Mouse (Mus musculus): ENCODE data around the gene Snrpa1.

Gene Snrpa1

DNA sequence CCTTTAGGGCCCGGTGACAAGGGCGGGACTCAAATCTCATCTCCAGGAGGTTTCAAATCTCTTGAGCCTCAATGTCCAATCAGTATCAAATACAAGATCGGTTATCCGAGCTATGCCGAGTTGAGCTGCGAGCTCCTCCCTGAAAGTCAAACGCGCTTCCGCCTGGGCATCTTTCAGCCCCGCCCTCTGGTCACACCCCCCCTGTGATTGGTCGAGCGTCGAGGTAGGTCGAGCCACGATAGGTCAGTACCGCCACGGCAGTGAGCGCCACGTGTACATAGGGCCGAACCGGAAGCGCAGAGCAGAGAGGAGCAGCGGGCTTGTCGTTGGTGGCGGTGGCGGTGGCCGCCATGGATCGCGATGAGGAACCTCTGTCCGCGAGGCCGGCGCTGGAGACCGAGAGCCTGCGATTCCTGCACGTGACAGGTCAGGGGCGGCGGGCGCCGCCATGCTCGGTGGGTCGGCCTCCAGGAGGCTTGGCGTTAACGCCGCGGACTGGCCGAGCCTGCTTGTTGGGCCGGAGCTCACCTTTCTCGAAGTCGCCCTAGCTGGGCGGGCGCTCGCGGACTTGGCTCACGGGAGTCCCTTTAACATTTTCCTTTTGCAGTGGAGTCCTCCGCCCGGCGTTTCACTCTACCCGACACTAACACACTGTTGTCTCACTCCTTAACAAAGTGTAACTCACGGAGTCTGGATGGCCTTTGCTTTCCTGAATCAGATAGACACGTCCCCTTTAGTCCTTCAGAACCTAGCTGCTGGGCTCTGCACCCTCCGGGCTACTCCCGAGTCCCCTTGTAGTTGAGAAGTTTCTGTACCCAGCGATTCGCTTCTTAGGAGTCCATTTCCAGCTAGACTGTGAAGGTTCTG is 20.8 kb downstream of the Snrpa1 start, which contains the start of gene Selenos:
Gene Selenos (plus strand): TSS at position 286 of the 867 bp plus-strand sequence.
- peak; percentile 98 for DNase-seq (ENCODE audit: low read depth)

DNA sequence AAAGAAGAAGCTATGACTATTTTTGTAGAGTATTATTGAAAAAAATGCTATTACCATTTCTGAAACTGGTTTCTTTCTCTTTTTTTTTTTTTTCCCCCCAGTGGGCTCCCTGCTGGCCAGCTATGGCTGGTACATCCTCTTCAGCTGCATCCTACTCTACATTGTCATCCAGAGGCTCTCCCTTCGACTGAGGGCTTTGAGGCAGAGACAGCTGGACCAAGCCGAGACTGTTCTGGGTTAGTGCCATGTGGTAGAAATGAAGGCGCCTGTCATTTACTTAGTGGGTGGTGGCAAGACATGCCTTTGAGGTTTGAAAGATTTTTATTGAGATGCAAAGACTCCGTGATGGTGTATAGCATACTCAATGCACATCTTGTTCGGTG is 21.4 kb downstream of the Snrpa1 start:
- peak; percentile 50 for DNase-seq (ENCODE audit: low read depth)

DNA sequence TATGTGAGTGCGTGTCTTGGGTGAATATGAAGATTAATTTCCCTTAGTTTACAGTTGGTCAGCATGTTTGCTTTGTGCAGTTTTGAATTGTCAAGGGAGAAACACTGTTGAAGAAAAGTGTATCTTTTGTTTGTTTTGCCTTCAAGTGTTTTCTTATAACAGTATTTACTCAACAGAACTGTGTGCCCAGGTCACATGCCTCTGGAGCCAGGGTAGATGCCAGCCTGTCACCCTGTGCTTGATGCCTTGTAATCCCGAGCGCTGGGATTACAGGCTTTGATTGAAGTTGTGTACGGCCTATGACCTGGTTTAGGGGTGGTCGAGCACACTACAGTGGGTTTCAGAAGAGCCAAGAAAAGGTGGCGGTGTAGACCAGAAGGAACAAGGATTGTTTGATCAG is 25.0 kb downstream of the Snrpa1 start:
- DNase-seq (ENCODE audit: low read depth) = no peak

DNA sequence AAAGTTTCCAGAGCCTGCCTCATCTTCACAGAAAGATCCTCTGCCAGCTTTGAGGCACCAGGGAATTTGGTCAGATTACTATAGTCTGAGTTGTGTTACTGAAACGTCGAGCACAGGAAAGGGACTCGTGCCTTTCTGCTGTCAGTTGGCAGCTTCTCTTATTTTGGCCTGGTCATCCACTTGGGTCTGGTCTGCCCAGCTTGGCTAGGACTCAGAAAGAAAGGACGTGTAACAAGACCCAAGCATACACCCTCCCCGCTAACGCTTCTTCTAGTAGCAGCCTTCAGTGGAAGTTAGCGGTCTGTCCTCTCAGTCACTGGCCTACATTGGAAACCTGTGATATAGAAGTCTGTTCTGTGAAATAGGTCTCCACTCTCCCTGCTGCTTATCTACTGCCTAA is 25.7 kb downstream of the Snrpa1 start:
- DNase-seq (ENCODE audit: low read depth) = no peak

DNA sequence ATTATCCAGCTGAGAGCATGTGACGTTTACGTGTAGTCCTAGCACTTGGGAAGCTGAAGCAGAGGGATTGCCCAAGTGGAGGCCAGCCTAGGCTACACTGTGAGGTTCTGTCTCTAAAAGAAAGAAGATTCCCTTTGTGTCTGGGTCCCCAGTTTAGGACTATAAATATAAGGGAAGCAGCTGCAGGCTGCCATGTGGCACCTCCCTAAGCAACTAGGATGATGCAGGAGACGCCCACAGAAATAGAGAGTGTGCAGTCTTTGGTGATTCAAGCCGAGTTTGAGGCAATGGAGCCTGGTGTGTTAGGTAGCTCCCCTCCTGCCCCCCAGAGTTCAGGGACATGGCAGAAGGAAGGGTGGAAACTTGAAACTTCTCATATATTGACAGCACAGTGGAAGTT is 28.8 kb downstream of the Snrpa1 start:
- no peak for DNase-seq (ENCODE audit: low read depth)

DNA sequence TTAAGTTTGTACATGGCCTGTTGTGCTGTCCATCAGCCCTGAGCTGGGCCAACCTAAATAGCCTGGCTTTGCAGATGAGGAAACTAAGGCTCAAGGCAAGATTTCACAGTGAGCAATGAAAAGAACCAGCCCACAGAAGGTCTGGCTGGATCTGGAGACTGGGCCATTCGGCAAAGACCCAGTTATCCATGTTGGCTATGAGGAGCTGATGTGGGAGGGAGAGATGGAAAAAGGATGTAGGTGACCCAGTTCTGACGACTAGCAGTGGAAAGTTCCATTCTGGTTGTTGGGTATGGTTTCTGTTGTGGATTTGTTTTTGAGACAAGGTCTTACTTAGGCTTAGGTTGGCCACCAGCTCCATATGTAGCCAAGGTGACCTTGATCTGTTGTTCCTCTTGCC is 29.3 kb downstream of the Snrpa1 start:
- DNase-seq (ENCODE audit: low read depth) = no peak

DNA sequence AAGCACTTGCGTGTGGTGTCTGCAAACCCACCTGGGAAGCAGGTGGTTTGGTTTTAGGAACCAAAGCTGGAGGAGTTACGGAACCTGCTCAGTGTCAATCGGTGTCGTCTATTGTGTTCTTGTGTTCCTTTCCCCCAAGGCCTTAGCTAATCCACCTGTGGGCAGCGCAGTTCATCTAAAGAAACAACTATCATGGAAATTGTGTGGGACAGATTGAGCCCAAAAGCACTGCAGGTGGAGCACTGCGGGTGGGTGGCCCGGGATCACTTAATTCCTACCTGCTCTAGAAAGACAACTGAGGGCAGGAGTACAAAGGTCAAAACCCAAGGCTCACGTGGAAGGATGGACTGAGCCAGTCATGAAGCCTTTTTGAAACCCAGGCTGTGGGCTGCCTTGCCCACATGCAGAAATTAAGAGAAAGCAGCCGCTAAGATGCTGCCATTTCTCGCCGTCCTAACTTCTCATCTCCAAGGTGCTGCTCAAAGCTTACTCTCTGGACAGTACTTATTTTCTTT is 31.9 kb downstream of the Snrpa1 start:
- DNase-seq (ENCODE audit: low read depth) = no peak

DNA sequence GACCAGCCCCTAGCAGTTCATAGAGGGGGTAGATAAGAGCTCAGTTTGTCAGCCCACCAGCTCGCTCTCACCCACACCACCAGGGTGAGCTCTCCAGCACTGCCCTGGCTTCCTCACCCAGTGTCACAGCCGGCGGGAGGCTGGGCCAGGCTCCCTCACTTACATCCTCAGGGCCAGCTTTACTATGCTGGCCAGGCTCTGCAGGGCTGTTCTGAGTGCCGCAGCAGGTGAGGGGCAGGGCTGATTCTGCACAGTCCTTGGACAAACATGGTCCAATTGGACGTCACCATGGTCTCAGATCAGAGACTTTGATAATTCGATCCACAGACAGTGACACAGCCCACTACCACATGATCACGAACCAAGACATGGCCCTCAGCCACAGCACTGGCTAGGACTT is 32.8 kb downstream of the Snrpa1 start:
- DNase-seq (ENCODE audit: low read depth) = no peak

DNA sequence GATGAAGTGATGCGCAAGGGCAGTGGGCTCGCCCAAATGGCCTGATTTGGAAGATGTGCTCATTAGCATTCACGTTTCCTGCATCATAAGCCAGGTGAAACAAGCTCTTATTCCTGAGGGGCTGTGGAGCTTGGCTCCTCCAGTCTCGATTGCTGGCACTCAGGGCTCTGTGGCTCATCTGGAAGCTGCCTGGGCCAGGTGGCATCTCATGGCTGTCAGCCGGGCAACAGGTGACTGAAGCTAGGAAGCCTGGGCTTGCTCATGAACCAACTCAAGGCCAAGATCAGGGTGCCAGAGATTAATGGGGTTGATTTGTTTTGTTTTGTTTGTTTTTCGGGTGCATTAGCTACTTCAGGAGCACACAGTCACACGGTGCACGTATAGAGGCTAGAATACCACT is 33.9 kb downstream of the Snrpa1 start:
- no peak for DNase-seq (ENCODE audit: low read depth)

DNA sequence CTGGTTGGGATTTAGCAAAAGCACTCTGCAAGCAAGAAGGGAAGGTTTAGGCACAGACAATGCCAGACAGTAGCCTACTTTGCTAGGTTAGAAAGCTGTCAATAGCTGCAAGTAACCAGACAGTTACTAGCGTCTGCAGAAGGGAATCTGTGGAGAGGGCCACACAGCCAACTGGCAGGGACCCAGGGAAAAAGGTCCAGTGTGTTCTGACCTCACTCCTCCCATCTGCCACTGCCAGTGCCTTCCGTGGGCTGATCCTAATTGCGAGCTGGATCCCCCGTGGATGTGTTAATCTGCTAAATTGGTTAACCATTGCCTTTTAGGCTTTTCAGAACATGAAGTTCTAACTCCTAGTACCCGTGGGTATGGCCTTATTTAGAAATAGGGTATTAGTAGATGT is 35.3 kb downstream of the Snrpa1 start:
- no peak for DNase-seq (ENCODE audit: low read depth)

DNA sequence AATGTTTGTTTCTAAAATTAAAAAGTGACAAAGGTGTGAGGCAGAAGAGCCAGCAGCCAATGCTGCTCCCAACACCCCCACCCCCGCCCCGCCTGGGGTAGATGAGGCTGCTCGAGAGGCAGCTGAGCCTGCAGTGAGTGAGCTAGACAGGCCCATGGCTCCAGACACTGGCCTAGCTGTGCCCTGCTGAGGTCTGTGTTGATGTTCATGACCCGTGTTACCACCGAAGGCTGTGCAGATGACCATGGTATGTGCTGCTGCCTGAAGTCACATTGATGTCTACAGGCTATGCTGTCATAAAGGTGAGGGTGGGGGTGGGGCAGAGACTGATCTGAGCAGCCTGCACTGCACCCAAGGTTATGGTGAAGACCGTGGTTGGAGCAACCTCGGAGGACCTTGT is 40.0 kb downstream of the Snrpa1 start:
- DNase-seq (ENCODE audit: low read depth) = no peak

DNA sequence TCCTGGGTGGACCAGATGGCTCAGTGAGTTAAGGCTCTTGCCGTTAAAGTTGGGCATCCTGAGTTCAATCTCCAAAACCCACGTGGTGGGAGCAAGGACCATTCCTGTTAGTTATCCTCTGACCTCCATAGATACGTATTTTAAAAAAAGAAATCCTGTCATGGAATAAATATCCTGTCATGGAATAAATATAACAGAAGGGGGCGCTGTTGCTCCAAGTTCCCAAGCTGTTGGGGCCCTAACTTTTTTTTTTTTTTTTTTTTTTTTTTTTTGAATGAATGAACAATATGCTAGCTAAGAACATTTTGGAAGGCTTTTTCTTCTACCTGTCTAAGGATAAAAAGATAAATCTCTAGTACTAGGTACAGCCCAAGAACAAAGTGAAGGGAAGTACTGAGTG is 43.1 kb downstream of the Snrpa1 start:
- DNase-seq (ENCODE audit: low read depth) = peak; percentile 81

DNA sequence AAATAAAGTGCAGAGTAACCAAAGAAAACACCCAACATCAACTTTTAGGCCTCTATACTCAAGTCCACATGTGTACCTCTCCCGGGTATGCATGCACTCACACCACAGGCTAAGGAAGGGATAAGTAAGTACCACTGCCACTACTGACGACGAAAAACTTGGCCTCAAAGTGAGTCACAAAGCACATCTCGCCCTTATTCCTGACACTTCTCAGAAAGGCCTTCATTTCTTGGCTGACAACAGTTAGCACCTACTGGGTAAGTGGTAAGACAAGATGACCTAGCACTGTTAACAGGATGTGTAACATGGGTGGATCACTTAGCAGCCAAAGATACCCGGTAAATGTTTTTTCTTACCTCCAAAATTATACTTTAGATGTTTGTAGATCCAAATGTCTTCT is 45.7 kb downstream of the Snrpa1 start:
- DNase-seq (ENCODE audit: low read depth) = no peak

DNA sequence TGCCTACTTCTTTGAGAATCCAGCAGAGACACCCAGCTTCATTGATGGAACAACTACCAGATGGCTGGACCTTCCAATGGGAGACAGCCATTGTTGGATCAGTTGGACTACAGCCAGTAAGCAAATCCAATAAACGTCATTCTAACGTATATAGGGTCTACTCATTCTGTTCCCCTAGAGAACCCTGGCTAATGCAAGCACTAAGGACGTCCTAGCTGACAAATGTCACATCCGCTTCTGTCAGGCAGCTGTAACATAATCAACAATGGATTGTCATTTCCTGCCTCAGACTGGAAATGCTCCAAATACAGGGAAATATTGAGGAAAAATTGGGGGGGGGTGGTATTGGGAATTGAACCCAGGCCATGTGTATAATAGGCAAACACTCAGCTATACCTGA is 47.0 kb downstream of the Snrpa1 start:
- no peak for DNase-seq (ENCODE audit: low read depth)

DNA sequence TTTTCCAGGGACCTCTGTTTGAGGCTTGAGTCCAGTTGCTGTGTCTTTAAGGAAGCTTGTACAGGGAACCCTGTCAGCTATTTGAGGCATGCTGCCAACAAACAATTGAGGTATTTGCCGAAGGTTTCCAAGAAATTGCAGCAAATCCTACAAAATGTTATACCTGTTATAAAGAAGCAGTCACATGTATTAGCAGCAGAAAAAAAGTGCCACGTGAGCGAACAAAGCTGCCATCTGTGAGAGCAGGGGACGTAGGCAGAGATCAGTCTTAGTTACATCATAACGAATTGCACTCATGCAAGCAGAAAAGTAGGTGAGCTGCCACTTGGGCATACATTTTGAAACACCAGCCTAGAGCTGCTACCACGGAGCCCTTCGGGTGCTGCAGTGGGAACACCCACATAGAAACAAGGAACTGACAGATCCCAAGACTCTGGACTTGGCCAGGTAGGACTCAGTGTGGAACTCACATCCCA is 47.8 kb downstream of the Snrpa1 start:
- no peak for DNase-seq (ENCODE audit: low read depth)

DNA sequence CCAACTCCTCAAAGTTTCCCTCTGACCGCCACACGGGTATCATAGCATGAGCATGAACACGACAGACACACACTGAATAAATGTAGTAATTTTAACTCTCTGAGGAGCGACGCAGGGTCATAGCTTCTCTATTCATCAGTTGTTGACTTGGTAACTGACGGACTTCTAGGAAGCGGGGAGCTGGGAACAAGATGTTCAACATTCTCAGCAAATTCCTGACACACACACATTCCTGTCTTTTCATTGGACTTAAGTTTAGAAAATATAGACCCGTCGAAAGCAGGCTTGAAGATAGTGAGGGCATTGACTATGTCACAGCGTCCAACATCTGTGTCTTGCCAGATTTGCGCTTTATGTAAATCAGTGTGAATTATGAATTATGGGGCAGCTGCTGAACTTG is 48.4 kb downstream of the Snrpa1 start:
- DNase-seq (ENCODE audit: low read depth) = no peak

DNA sequence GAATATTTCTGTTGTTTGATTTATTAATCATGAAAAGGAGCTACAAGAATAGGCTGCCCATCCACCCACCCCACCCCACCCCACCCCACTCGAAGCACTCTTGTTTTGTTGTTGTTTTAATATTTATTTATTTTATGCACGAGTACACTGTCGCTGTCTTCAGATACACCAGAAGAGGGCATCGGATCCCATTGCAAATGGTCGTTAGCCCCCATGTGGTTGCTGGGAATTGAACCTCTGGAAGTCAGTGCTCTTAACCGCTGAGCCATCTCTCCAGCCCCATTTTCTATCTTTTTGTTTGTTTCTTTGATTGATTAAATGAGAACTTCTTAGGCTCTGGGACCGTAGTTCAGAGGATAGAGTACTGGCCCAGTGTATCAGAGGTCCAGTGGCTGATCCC is 49.1 kb downstream of the Snrpa1 start:
- peak; percentile 74 for DNase-seq (ENCODE audit: low read depth)

DNA sequence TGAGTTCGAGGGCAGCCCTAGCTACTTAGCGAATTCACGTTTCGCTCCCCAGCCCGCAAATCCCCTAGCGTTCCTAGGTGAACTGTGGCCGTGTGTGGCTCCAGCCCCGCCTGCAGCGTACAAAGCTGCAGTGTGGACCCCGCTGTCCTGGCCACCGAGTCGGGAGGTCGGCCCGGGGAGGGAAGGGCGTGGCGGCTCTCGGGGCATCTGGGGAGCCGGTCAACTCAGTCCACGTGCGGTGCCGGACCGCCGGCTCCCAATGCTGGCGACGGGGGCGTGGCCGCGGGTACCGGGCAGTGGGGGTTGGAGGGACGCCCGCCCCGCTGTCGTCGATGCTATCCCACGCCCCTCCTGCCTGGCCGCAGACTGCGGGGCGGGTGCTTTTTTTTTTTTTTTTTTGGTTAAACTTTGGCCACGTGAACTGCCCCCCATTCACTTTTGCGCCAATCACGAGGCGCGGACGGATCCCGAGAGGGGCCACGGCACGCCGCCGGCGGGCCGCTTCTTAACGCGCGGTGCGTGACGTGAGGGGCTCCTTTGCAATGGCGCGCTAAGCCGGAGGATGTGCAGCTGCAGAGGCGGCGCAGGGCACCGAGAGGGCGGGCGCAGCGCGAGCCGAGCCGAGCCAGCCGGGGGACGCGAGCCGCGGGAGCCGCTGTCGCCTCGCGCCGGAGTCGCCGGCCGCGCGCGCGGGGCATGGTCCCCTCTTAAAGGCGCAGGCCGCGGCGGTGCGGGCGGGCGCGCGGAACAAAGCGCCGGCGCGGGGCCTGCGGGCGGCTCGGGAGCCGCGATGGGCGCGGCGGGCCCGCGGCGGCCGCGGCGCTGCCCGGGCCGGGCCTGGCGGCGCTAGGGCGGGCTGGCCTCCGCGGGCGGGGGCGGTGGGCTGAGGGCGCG is 50.4 kb downstream of the Snrpa1 start, which contains the start of gene Chsy1:
Gene Chsy1 (plus strand): TSS at position 555 of the 894 bp plus-strand sequence.
- peak; percentile 96 for DNase-seq (ENCODE audit: low read depth)

DNA sequence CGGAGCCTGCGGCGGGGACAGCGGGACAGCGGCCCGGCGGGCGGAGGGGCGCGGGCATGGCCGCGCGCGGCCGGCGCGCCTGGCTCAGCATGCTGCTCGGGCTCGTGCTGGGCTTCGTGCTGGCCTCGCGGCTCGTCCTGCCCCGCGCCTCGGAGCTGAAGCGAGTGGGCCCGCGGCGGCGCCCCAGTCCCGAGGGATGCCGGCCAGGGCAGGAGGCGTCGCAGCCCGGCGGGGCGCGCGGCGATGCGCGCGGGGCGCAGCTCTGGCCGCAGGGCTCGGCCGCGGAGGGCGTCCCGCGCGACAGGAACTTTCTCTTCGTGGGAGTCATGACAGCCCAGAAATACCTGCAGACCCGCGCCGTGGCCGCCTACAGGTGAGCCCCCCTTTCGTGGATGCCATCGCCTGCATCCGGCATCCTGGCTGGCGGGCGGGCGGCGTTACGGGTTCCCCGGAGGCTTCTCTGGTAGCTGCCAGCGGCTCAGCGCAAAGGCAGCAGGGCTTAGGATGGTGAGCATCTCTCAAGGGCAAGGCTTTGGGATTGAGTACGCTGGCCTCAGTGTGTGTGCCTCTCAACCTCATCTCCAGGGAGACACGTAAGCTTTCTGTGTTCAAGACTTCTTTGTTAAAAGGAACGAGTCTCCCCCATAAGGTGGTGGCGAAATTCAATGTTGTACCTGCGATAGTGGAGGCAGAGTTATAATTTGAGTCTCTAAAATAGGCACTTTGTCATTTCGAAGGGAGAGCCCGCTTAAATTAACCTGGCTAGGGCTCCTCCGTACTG is 51.2 kb downstream of the Snrpa1 start:
- peak; percentile 55 for DNase-seq (ENCODE audit: low read depth)

DNA sequence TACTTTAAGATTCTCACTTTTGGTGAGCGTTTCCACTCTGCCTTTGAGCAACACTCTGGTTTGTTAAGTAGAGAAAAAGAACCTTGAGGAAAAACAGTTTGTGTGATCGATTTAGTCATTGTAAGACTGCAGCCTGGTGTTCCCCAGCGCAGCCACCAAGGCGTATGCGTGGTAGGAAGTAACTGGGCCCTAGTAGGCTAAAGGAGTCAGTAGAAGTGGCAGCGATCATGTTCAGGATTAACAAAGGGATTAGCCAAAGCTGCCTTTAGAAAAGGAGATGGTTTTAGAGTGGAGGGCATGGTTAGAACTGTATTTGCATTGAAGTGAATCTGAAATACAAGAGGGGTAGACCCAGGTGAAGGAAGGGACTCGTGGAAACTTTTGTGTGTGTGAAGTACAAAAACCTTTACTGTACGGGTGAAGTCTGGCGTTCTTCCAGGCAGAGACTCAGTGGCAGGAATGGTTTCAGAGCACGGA is 51.9 kb downstream of the Snrpa1 start:
- DNase-seq (ENCODE audit: low read depth) = peak; percentile 63

DNA sequence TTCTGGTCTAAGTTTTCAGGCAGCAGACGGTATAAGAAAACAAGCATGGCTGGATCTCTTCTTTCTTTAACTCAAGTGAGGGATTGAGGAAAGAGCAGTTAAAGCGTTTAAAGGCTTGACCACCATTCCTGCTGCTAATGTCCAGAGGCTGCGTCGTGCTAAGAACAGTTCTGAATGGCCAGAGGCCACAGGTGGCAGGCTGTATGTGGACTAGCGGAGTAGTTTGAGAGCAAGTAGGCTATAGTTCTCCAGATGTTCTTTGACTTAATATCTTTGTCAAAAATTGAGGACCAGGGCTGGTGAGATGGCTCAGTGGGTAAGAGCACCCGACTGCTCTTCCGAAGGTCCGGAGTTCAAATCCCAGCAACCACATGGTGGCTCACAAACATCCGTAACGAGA is 52.4 kb downstream of the Snrpa1 start:
- no peak for DNase-seq (ENCODE audit: low read depth)

DNA sequence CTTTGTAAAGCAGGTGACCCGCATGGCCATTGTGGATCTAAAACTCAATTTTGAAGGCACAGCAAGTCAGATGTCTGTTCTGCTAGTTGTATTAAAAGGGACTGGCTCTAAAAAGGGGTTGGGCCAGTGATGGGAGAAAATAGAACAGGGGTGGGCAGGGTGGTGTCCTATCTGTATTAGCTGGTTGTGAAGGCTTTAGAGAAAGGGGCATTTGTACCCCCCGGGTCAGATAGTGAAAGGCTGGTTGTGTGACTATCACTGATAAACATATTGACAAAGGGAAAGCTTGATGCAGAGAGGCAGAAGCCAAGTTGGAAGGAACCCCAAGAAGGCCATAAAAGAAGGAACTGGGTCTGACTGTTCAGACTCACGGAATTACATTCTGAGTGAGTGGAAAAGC is 54.8 kb downstream of the Snrpa1 start:
- no peak for DNase-seq (ENCODE audit: low read depth)
